Mouse (Mus musculus) liver, embryonic 14.5 days (tissue): Measurements from ENCODE around the gene Gm17509. TPM values are rescaled to one million over a fixed set of nuclear protein-coding genes. Genes with fewer than 3 reads are reported as not detected.

Source experiments
- ATAC-seq: fragments of 200-750 bp; cut with Nextera tagmentation; 2 replicates; pipeline ENCODE4 v1.8.0; 2017; ENCODE audit warnings: moderate number of reproducible peaks, mild to moderate bottlenecking, moderate library complexity; ENCODE audit not compliant: insufficient read depth
- DNase-seq, 3 experiments: peaks; one replicate each; pipeline ENCODE4 v3.0.0-alpha.2; 2012 to 2013; ENCODE audit warnings: low read depth in 3 of 3, low spot score in 3 of 3
- H3K27ac ChIP-seq: fragments of 300-500 bp; sonication (generic); 2 replicates; pipeline ENCODE4 v1.5.1; 2014; ENCODE audit warnings: moderate library complexity, mild to moderate bottlenecking, control low read depth, inconsistent platforms
- H3K27me3 ChIP-seq: fragments of 300-500 bp; sonication (generic); 2 replicates; pipeline ENCODE4 v1.6.1; 2014; ENCODE audit warnings: mild to moderate bottlenecking, low read length, moderate library complexity; ENCODE audit not compliant: control insufficient read depth, insufficient read depth
- H3K36me3 ChIP-seq: fragments of 300-500 bp; sonication (generic); replicated peaks from 2 replicates; pipeline ENCODE4 v1.6.1; 2014; ENCODE audit warnings: low read depth; ENCODE audit not compliant: control insufficient read depth, insufficient read depth
- H3K4me1 ChIP-seq, 2 experiments: fragments of 200-500 bp in 1 of 2; fragments of 300-500 bp in 1 of 2; sonication (generic) in 1 of 2; replicated peaks; 2 replicates each; pipeline ENCODE4 v1.6.1; 2012 to 2014; ENCODE audit warnings: antibody characterized with exemption in 1 of 2, inconsistent platforms in 1 of 2, low read length in 1 of 2; ENCODE audit not compliant: control insufficient read depth in 2 of 2, insufficient read depth in 2 of 2
- H3K4me2 ChIP-seq: fragments of 300-500 bp; sonication (generic); 2 replicates; pipeline ENCODE4 v1.6.1; 2014; ENCODE audit warnings: low read depth, mild to moderate bottlenecking, control low read depth, moderate library complexity
- H3K4me3 ChIP-seq, 2 experiments: fragments of 200-500 bp in 1 of 2; fragments of 300-500 bp in 1 of 2; sonication (generic) in 1 of 2; 2 replicates each; pipeline ENCODE4 v1.5.1; 2012 to 2014; ENCODE audit warnings: low read depth in 2 of 2, low read length in 2 of 2, mild to moderate bottlenecking in 2 of 2, control low read depth in 1 of 2, inconsistent platforms in 1 of 2, moderate library complexity in 1 of 2; ENCODE audit not compliant: insufficient read depth in 1 of 2
- H3K9ac ChIP-seq: fragments of 300-500 bp; sonication (generic); replicated peaks from 2 replicates; pipeline ENCODE4 v1.6.1; 2014; ENCODE audit warnings: mild to moderate bottlenecking, control low read depth, moderate library complexity
- H3K9me3 ChIP-seq: fragments of 300-500 bp; sonication (generic); 2 replicates; pipeline ENCODE4 v1.6.1; 2016; ENCODE audit warnings: low read length, mixed read lengths; ENCODE audit not compliant: control insufficient read depth
- CTCF ChIP-seq: IDR thresholded peaks from 2 replicates; pipeline ENCODE4 v1.5.1; 2016; ENCODE audit warnings: antibody characterized with exemption, low read depth, control low read depth
- EP300 ChIP-seq: IDR thresholded peaks from 2 replicates; pipeline ENCODE4 v1.6.1; 2016; ENCODE audit warnings: antibody characterized with exemption, low read depth
- WGBS: fragments of 180-500 bp; shearing (Covaris S2); extraction: QIAGEN DNeasy Blood & Tissue Kit; methylation state at CpG from one replicate; pipeline ENCODE4 v1.1.7; 2014; ENCODE audit not compliant: insufficient replicate concordance; 5-methylcytosine and 5-hydroxymethylcytosine counted together
- polyA plus RNA-seq, 2 experiments: library from polyadenylated mRNA; depleted of rRNA in 1 of 2; stranded (reverse) in 1 of 2; unstranded in 1 of 2; fragments of >200 nt; fragmentation: Nextera tagmentation in 1 of 2; extraction: Ambion mirVana in 1 of 2; gene quantifications; 2 replicates each; pipeline versions ENCODE4 v1.2.1 to v1.2.3; 2012 to 2014

The Gm17509 gene
- polyA plus RNA-seq, 2 experiments: 0.07 TPM; not detected in 1

GRCm38 (mm10) chr13:117218092-117218491 is 2.8 kb downstream of the Gm17509 start:
- H3K4me1 ChIP-seq: peaks cover 0 to 2% of the 10 kb centered on the region in 2 experiments; a peak in 1 of 4 replicates
- TF ChIP-seq EP300 (no peak), CTCF (no peak)
- H3K36me3 ChIP-seq: no peaks in the 10 kb centered on the region
- 56% methylated on average over 2 of the region's 2 CpGs for WGBS
- H3K4me3 ChIP-seq: no peak overlapping the region
- H3K27ac ChIP-seq: no peak overlapping the region
- DNase-seq (no peak), ATAC-seq (no peak)
- H3K4me2 ChIP-seq: no peak overlapping the region
- H3K27me3 ChIP-seq: peaks cover 26% of the 10 kb centered on the region
- no peaks in the 10 kb centered on the region for H3K9me3 ChIP-seq
- H3K9ac ChIP-seq: no peak overlapping the region

- ATAC-seq: no peak
- Histone ChIP-seq H3K4me3 (no peak overlapping the region), H3K9ac (no peak overlapping the region), H3K27ac (no peak overlapping the region), H3K4me1 (peaks cover 0 to 2% of the 10 kb centered on the region in 2 experiments; a peak in 1 of 4 replicates), H3K36me3 (no peaks in the 10 kb centered on the region), H3K9me3 (no peaks in the 10 kb centered on the region), H3K27me3 (peaks cover 26% of the 10 kb centered on the region), H3K4me2 (no peak overlapping the region)
- no peak for TF ChIP-seq EP300
- no peak for TF ChIP-seq CTCF
- 51% methylated on average over 11 of the region's 11 CpGs for WGBS
- DNase-seq: no peak
These were observed 3.3 kb downstream of the Gm17509 start for GRCm38 (mm10) chr13:117217621-117218020.

- Histone ChIP-seq H3K4me3 (no peak overlapping the region), H3K4me1 (peaks cover 0 to 2% of the 10 kb centered on the region in 2 experiments; a peak in 1 of 4 replicates), H3K27me3 (peaks cover 22% of the 10 kb centered on the region), H3K4me2 (no peak overlapping the region), H3K9ac (no peak overlapping the region), H3K27ac (no peak overlapping the region), H3K36me3 (no peaks in the 10 kb centered on the region), H3K9me3 (no peaks in the 10 kb centered on the region)
- ATAC-seq (no peak), DNase-seq (no peak)
- 28% methylated on average over 9 of the region's 9 CpGs for WGBS
- no peak for TF ChIP-seq EP300
- no peak for TF ChIP-seq CTCF
These were observed 4.0 kb downstream of the Gm17509 start for GRCm38 (mm10) chr13:117216752-117217363.

GRCm38 (mm10) chr13:117216126-117216525 is 4.7 kb downstream of the Gm17509 start:
- no peak for TF ChIP-seq EP300
- no peak for TF ChIP-seq CTCF
- Histone ChIP-seq H3K36me3 (no peaks in the 10 kb centered on the region), H3K4me2 (no peak overlapping the region), H3K27me3 (peaks cover 19% of the 10 kb centered on the region), H3K4me1 (peaks cover 0 to 2% of the 10 kb centered on the region in 2 experiments; a peak in 1 of 4 replicates), H3K27ac (no peak overlapping the region), H3K4me3 (no peak overlapping the region), H3K9ac (no peak overlapping the region), H3K9me3 (no peaks in the 10 kb centered on the region)
- DNase-seq (no peak), ATAC-seq (no peak)
- WGBS: 36% methylated on average over 10 of the region's 10 CpGs

DNA sequence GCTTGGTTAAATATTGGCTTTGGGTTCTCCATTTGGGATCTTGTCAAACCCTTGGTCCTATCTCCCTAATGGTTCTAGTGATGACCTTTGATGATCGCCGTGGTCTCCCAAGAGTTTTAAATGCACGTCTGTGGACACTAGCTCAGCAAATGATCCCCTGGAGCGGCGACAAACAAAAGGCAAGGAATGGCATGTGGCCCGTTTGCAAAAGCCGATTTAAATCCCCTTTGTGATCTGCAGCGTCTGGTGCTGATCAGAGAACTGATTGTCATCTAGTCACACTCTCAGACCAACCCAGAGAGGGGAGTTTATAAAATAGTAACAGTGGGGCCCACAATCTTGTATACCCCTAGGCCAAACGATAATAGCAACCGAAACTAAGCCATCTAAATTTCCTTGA is 5.4 kb downstream of the Gm17509 start:
- Histone ChIP-seq H3K36me3 (no peaks in the 10 kb centered on the region), H3K4me1 (peaks cover 0 to 2% of the 10 kb centered on the region in 2 experiments; a peak in 1 of 4 replicates), H3K9ac (no peak overlapping the region), H3K27ac (no peak overlapping the region), H3K4me3 (no peak overlapping the region), H3K27me3 (peaks cover 12% of the 10 kb centered on the region), H3K9me3 (no peaks in the 10 kb centered on the region), H3K4me2 (no peak overlapping the region)
- ATAC-seq (no peak), DNase-seq (no peak)
- WGBS: 46% methylated on average over 10 of the region's 10 CpGs
- no peak for TF ChIP-seq EP300
